In the genomic region with DNA sequence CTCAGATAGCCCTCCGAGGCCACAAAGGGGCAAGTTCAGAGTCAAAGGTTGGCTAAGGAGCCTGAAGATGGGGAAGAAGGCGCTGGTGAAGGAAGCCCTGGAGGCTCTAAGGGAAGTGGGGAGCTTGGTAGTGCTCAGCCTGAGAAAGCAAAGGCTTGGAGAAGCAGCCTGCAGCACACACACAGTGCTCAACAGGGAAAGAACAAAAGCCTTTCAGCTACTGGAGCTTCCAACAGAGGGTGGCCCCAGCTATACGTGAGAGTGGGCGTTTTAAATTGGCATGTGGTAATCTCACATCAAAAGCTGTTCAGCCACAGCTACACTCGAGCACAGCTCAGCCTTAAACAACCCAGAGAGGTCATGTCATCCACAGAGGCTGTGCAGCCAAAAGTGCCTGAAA, we compare ENCODE assay signal across 17 mouse cellular contexts.
"Had no signal": no experiment of that assay in that cellular context is flagged by ENCODE, and none has a peak within 500 bp of the region (broad histone marks: within the 10 kb centered on the region; RNA-seq: fewer than 3 reads in every experiment).

No protein-coding gene starts in this region.

- H3K9me3 ChIP-seq: limb, embryonic 12.5 days; liver, embryonic 13.5 days; lung, embryonic 15.5 days; megakaryocyte, embryonic 14.5 days; neural tube, embryonic 13.5 days; stomach, embryonic 15.5 days had no signal

- H3K27me3 ChIP-seq: limb, embryonic 12.5 days; liver, embryonic 13.5 days; lung, embryonic 15.5 days; neural tube, embryonic 13.5 days; stomach, embryonic 15.5 days had no signal

- DNase-seq: kidney, adult 9 months; kidney, postnatal 4 days; liver; liver, embryonic 13.5 days; liver, postnatal 0 days; lung, postnatal 14 days; retina, postnatal 1 day; thymus, adult 2 months; thymus, postnatal 25 days had no signal

- H3K4me1 ChIP-seq: limb, embryonic 12.5 days; liver, embryonic 13.5 days; lung, embryonic 15.5 days; megakaryocyte, embryonic 14.5 days; neural tube, embryonic 13.5 days; stomach, embryonic 15.5 days had no signal

- ATAC-seq: liver, postnatal 0 days had no signal

- H3K36me3 ChIP-seq: limb, embryonic 12.5 days; liver, embryonic 13.5 days; lung, embryonic 15.5 days; stomach, embryonic 15.5 days had no signal

- H3K27ac ChIP-seq: kidney, postnatal 0 days; layer of hippocampus, adult 2 months; limb, embryonic 12.5 days; liver, embryonic 13.5 days; lung, embryonic 15.5 days; macrophage; neural tube, embryonic 13.5 days; stomach, embryonic 15.5 days had no signal

- H3K9ac ChIP-seq: limb, embryonic 12.5 days; liver, embryonic 13.5 days; liver, postnatal 0 days; lung, embryonic 15.5 days; neural tube, embryonic 13.5 days; stomach, embryonic 15.5 days had no signal

- H3K4me2 ChIP-seq: limb, embryonic 12.5 days; liver, embryonic 13.5 days; lung, embryonic 15.5 days; neural tube, embryonic 13.5 days; stomach, embryonic 15.5 days had no signal

- H3K4me3 ChIP-seq: layer of hippocampus, adult 2 months; limb, embryonic 12.5 days; liver, embryonic 13.5 days; lung, embryonic 15.5 days; megakaryocyte, embryonic 14.5 days; neural tube, embryonic 13.5 days; stomach, embryonic 15.5 days had no signal
